Mouse (Mus musculus) right cerebral cortex, adult 18-20 months (tissue): ENCODE data around the gene Mkln1.
"Not testable (repeated sequence)": the region's sequence is repeated elsewhere in the genome, so short reads cannot be mapped to it uniquely, and the experiment has no call there.

Experiments used
- DNase-seq: peaks from one replicate; pipeline ENCODE4 v3.0.0; 2022; ENCODE audit warnings: mixed read lengths

The Mkln1 gene

GRCm38 (mm10) chr6:31560138-31560959, 161.8 kb downstream of the Mkln1 start:
- DNase-seq, result no peak

GRCm38 (mm10) chr6:31561948-31562347, 163.4 kb downstream of the Mkln1 start:
- DNase-seq, result not testable (repeated sequence)

- no peak for DNase-seq
These were observed 164.0 kb downstream of the Mkln1 start for GRCm38 (mm10) chr6:31562371-31563080.

GRCm38 (mm10) chr6:31563235-31564181, 165.0 kb downstream of the Mkln1 start, which contains the start of gene Podxl:
TSS of gene Podxl (minus strand) at chr6:31563981.
- peak; percentile 59 for DNase-seq

- DNase-seq, result no peak
These were observed 165.6 kb downstream of the Mkln1 start for GRCm38 (mm10) chr6:31564182-31564531.

- no peak for DNase-seq
These were observed 166.4 kb downstream of the Mkln1 start for GRCm38 (mm10) chr6:31564901-31565391.
